Mouse (Mus musculus): ENCODE data around the gene Erh. TPM values are rescaled to one million over a fixed set of nuclear protein-coding genes. Genes with fewer than 3 reads are reported as not detected.

Gene Erh
- 23.9 and 28.1 TPM in 2 replicates for total RNA-seq (2015; ENCODE audit: low replicate concordance)
- 4.9 and 23.4 TPM in 2 replicates for total RNA-seq (2017; ENCODE audit: low replicate concordance)

DNA sequence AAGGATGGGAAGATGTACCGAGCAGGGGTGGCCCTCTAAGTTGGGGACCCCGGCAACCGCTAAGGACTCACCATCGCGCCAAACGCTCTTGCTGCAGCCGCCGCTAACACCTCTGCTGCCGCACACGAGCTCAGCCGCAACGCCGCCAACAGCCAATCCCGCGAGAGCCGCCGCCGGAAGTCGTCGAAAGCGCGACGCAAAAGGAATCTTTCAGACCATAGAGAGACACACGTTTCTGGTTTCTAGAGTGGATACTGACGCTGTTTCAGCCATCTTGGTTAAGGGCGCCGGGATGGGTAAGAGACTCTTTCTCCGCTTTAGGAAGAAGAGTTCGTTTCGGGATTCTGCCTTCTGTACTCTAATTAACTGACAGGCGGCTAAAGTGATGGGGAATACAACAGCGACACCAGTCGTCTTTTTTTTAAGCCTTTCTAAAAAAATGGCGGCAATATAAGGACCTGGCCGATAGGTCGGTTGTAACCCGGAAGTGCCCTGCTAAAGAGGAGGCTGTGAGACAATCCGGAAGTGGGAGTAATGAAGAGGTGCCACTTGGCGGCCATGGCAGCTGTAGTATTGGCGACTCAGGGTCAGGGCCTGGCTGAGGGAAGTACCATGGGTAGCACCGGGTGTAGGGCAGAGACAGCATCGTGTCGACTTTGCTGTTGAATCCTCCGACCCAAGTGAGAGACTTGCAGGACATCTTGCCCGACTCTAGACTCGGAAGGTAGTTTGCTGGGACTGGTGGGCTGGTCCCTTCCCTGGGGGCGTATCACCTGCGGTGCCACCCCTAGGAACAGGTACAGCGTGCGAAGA, at the start of gene Erh, which contains the start of gene Slc39a9:
Gene Erh (minus strand): TSS at position 649 of the 813 bp plus-strand sequence.
Gene Slc39a9 (plus strand): TSS at position 191 of the 813 bp plus-strand sequence.
- peak; percentile 95 for ATAC-seq (replicated peaks; ENCODE audit: low FRiP score, poor library complexity, severe bottlenecking)

DNA sequence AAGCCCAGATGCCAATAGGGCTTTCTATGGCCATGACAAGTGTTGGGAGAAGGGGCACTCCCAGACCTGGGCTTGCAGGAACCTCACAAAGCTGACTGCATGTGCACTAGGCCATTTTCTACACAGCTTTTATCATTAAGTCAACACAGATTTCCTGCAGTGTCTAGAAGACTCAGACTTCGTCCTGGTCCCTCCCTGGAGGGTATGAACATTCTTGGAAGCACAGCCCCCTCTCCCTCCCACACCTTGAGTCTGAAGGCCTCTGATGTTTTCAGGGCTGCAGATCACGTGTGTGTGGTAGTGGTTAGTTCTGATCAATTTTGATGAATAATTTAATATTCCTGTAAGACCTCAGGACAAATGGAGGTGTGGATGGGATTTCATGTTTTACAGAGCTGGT, 49.6 kb upstream of the Erh start:
- ATAC-seq (replicated peaks; ENCODE audit: low FRiP score, poor library complexity, severe bottlenecking), result no peak

DNA sequence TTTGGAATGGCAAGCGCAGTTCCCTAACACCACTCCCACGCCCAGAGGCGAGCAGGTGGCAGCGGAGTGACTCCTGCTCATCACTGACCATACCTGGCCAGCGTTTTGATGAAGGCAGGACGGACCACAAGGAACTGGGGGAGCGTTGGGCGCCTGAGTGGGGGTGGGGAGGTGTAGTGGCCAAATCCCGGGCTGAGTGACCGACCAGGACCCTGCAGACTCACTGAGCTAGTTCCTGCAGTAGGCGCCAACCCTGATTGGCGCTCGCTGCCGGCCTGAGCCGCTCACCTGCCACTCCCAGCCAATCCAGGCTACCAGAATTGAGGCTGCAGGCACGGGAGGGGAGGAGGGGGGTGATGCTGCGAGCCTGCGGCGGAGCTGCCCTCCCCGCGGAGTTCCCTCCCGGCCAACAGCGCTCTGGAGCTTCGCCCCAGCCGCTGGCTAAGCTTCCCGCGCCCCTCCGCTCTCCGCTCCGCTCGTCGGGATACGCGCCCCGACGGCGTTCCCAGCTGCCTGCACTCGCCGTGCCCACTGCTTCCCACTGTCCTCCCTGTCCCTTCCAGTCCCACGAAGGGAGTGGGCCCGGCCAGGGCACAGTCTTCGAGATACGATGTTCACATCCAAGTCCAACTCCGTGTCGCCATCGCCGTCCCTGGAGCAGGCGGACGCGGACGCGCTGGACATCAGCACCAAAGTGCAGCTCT, 48.3 kb upstream of the Erh start, which contains the start of gene Plekhd1:
Gene Plekhd1 (plus strand): TSS at position 323 of the 704 bp plus-strand sequence.
- ATAC-seq (replicated peaks; ENCODE audit: low FRiP score, poor library complexity, severe bottlenecking), result no peak; the same call in 1 of the 2 replicates

DNA sequence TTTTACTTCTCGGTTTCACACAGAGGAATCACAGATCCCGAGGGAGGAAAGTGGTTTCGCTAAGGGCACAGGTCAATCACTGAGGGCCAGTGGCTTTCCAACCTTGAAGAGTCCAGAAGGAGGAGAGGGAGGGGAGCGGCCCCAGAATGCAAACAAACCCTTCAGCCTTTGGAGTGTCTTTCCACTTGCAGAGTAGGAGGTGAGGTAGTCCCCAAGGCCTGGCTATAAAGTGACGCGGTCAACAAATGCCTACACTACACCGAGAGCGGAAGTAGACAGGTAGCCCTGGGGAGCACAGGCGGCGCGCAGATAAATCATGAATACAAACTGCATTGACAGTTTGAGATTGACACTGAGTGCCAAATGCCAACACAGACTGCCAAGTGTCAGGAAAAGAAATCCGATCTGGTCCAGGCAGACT, 47.5 kb upstream of the Erh start:
- ATAC-seq (replicated peaks; ENCODE audit: low FRiP score, poor library complexity, severe bottlenecking), result no peak

DNA sequence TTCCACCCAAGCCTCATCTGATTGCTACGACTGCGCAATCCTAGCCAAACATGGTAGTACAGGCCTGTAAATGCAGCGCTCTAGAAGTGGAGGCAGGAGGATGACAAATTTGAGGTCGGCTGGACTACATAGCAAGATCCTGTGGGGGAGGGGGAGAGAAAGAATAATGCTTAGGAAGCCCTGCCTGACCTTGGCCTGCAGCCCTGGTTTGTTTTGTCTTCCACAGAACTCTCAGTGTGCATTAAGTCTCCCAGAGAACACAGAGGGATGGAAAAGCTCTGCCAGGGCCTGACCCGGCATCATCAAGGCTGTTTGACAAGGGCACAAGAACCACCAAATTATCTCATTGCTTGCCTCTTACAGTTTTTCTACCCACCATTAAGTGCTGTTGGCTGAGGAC, 45.6 kb upstream of the Erh start:
- ATAC-seq (replicated peaks; ENCODE audit: low FRiP score, poor library complexity, severe bottlenecking), result no peak

DNA sequence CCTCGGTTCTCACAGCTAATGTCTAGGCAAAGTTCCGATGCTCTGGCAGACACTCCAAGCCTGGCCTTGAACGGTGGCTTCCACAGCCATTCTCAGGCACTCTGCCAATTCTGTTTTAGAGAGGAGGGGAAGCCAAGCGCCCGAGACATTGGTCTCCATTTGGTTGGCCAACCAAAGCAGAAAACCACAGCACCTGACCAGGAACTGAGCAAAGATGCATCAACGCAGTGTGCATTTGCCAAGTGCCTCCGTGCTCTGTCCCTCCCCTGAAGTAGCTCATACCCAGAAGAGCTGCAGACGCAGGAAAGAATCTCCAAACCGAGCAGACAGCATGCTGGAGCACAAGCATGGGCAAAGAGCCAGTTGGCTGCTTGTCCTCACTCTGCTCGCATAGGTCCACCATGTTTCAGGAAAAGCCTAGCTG, 43.7 kb upstream of the Erh start:
- ATAC-seq (replicated peaks; ENCODE audit: low FRiP score, poor library complexity, severe bottlenecking), result no peak

DNA sequence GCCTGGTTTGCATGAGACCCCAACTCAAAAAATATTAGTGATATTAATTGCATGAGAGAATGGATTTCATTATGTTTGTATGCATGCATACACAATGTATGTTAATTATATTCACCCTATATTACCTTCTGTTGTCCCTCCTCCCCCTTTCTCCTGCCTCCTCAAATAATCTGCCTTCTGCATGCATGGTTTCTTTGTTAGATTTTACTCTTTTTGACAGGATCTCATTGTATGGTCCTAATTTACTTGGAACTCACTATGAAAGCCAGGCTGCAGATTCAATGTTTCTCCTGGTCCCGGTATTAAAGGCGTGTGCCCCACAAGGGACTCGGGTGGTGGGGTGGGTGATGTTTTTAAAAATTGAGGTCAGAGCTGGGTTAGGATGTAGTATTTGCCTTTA, 40.2 kb upstream of the Erh start:
- no peak for ATAC-seq (replicated peaks; ENCODE audit: low FRiP score, poor library complexity, severe bottlenecking)

DNA sequence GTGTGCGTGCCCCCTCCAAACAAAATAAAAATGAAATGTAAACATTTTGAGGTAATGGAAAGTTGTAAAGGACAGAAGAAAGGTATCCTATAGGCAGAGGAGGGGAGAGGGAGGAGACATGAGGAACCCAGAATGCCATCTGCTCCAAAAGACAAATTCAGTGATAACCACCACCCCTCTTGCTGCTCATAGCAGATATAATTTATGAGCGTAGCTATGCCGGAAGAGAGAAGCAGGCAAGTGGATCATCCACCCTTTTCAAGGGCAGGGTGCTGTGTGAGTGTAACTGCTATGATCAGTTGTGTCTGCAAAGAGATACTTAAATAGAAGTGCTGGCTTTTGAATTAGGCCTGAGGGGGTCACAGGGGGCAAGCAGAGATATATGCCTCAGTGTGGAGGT, 39.4 kb upstream of the Erh start:
- ATAC-seq (replicated peaks; ENCODE audit: low FRiP score, poor library complexity, severe bottlenecking), result peak; percentile 86

DNA sequence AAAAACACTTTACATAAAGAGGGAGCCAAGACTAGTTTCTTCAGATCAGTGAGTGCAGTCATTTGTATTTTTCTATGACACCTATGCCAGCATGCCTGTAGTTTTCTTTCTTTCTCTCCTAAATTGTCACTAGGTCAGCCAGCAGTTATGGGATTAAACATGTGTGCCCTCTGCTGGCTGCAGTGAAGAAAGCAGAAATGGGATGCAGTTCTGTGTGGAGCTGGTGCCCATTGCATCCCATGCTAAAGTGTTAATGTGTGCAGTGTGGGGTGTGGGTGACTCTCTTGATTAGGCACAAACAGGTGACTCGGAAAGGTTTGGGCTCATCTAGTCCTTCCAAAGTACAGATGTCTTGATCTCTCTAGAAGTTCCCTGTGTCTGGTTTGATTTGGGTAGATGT, 37.2 kb upstream of the Erh start:
- 0 out of 2 replicates have a peak, but pooled peaks have one; percentile 63 for ATAC-seq (replicated peaks; ENCODE audit: low FRiP score, poor library complexity, severe bottlenecking)

DNA sequence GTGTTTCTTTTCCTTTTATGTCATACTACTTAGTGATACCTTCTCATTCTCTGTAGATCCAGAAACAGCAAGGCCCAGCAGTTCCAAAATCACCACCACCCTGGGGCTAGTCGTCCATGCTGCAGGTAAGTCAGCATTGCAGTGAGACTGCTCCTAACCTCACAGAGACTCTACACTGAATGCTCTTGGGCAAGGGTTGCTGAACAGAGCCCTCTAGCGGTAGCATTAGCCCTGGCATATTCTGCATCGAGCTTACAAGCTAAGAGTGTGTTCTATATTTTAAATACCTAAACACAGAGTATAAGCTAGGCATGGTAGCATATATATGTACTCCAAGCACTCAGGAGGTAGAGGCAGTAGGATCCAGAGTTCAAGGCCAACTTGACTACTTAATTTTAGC, 29.0 kb upstream of the Erh start:
- peak; percentile 83 for ATAC-seq (replicated peaks; ENCODE audit: low FRiP score, poor library complexity, severe bottlenecking)

DNA sequence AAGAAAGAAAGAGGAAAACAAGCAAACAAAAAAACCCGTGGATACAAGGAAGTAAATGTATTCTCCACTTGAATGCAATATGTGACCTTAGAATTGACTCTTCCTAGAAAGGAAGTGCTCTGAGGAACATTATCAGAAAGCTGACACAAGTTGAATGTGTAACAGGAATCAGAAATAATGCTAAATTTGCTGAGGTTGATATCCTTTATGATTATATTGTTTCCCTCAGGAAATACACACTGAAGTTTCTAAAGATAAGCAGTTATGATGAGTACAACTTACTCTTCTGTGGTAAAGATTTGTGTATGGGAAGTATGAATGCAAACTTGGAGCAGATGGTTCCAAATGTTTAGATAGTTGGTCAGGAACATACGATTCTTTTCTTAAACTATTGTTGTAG, 24.2 kb upstream of the Erh start:
- ATAC-seq (replicated peaks; ENCODE audit: low FRiP score, poor library complexity, severe bottlenecking), result no peak

DNA sequence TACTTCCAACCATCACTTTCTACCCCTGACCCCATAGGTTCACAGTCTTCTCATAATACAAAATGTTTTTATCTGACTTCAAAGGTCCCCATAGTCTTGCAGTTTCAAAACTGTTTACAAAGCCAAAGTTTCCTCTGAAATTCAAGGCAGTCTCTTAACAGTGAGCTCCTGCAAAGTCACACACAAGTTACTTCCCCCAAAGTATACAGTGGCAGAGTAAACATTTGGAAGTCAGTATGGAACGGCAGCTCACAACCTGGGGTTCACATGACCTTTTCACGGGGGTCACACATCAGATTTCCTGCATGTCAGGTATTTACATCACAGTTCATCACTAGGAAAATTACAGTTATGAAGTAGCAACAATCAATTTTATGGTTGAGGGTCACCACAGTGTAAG, 19.8 kb upstream of the Erh start:
- ATAC-seq (replicated peaks; ENCODE audit: low FRiP score, poor library complexity, severe bottlenecking), result no peak

DNA sequence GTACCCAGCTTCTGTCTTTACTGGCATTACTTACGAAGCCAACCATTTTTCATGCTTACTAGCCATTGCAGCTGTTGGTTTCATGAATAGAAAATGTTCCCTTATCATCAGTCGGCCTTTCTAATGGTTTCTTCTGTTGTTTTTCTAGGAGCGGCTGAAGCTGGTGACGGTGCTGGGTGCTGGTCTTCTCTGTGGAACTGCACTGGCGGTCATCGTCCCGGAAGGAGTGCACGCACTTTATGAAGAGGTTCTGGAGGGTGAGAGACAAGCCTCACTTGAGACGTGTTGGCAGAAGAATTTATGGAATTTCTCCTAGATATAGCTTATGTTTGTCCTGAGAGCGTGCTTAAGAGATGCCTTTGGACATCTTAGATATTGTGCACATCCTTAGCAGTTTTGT, 18.2 kb upstream of the Erh start:
- ATAC-seq (replicated peaks; ENCODE audit: low FRiP score, poor library complexity, severe bottlenecking), result no peak

DNA sequence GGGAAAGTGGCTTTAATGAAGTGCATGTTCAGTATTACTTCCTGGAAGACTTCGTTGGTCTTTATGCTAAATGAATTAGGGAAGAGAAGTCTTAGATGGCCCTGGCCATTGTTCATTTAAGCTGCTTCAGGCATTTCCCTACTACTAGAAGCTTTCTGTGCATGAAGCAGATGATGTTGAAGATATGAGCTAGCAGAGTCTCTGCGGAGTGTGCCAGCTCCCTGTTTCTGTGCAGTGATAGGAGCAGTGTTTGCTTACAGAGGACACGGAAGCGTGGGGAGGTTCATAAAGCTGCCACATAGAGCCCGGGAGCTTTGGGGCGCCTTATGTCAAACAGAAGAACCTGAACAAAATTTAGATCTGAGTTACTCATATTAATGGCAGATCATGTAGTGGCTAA, 14.5 kb upstream of the Erh start:
- ATAC-seq (replicated peaks; ENCODE audit: low FRiP score, poor library complexity, severe bottlenecking), result no peak

DNA sequence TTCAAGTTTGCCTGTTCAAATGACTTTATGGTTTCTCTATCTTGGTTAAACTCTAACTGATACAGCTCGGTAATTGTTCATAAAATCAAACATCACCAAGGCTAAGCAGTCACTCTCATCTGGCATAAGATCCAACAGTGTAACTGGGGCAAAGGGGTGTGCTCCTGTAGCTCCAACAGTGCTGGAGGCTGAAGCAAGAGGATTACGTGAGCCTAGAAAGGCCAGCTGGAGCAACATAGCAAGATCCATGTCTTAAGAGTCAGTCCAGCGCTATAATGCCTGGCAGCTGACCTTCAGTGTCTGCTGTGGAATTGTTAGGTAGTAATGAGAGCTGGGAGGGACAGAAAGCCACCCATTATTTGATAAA, 10.5 kb upstream of the Erh start:
- ATAC-seq (replicated peaks; ENCODE audit: low FRiP score, poor library complexity, severe bottlenecking), result no peak

DNA sequence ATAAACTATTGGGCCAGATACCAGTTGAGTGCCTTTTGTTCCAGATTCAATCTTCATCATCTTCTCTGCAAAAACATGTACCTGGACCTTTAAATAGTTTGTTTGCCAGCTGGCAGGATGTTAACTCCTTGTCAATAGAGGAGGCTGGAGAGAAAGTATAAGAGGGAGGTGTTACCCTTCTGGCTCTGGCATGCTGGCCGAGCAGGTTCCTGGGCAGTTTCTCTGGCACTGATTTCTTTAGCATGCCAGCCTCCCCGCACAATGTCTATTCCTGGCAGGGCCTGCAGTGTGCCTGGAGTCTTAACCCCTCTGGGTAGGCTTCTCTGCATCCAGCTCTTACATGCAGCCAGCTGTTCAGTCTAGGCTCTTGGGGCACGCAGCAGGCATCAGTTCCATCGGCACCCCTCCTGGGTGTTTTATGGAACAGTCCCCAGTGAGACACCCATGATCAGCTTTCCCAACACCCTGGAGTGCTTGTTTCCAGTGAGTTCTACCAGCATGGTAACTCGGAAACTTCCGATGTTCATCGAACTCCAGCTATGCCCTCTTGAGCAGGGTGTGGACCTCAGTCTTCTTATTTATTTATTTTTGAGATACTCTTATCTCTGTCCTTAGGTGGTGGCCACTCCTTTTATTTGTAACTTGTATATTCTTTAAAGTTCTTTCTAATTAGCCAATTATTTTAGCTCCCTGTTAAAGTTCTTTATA, 10.0 kb upstream of the Erh start:
- no peak for ATAC-seq (replicated peaks; ENCODE audit: low FRiP score, poor library complexity, severe bottlenecking)

DNA sequence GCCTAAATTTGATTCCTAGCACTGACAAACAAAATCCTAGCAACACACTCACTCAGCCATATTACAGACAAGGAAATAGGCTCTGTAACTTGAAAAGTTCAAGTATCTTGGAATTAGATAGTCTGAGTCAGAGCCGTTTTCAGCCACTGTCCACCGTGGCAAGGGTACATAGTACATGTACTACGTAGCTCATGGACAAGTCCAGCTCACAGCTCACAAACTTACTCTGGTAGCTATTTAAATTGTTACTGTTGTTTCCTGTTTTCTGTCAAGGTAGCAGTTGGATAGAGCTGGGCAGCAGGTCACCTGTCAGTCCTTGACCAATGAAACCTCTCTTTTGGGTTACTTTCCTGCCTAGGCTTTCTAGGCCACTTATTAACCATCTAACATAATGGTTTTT, 2.2 kb upstream of the Erh start:
- no peak for ATAC-seq (replicated peaks; ENCODE audit: low FRiP score, poor library complexity, severe bottlenecking)

DNA sequence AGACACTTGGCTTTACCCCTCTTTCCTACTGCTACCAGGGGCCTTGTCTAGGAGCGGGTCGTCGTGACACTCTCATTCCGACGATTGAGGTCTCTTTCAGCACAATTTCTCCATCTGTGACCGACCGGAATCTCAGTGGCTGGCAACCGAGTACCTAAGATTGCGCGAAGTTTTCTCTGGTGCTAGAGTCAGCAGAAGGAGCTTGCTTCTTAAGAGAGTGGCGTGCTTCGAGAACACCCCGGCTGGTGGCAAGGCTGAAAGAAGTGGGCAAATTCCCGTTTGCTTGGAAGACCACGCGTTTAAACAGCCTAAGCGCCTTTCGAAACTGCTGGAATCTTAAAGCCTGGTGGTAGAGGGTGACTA, 346 bp upstream of the Erh start:
- ATAC-seq (replicated peaks; ENCODE audit: low FRiP score, poor library complexity, severe bottlenecking), result no peak

DNA sequence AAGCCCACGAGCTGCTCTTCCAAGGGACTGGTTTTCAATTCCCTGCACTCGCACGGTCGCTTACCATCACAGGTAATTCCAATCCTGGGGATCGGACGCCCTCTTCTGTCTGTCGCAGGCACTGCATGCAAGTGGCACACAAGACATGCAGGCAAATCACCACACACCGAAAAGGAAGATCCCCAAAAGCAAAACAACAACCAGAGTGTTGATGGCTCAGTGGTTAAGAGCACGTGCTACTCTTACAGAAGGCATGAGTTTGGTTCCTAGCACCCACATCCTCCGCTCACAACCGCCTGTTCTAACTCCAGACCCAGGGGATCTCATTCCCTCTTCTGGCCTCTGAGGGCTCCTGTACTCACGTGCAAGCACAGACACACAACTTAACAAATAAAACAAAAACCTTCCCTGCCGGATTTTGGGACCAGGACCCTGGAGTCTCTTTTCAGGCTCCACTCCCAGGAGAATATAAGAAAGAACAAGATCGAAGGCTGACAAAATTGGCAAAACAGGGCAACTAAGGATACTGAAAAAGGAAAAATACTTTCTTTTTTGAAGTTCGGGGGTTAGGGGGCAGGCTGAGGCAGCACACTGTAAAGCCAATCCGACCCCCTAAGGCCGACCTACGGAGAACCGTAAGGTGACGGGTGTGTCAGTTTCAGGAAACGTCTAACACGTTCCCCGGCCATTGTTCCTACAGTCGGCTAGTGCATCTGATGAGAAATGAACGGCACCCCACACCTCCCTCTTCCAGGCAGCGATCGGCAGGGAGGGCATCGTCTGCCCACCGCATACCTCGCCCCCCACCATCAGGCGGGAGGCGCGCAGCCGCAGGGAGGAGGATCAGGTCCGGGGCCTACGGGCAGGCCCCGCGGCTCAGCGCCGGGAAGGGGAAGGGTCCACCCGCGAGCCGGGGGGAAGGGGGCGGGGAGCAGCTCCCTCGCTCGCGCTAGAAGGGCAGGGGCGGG, 1.1 kb downstream of the Erh start:
- peak; percentile 40 for ATAC-seq (replicated peaks; ENCODE audit: low FRiP score, poor library complexity, severe bottlenecking)

Data from erythroid progenitor cell, adult 5-6 weeks (primary cell).